Mouse (Mus musculus): ENCODE data around the gene Phlpp1.

GRCm38 (mm10) chr1:106232460-106232850 lies 60.9 kb downstream of the Phlpp1 start:
- TF ChIP-seq CTCF (IDR thresholded peaks at IDR 0.05; ENCODE audit: low read depth) (no peak), EP300 (IDR thresholded peaks at IDR 0.05; ENCODE audit: low read depth) (no peak)
